Mouse (Mus musculus): ENCODE measurements around the gene Kcnmb3.

DNA sequence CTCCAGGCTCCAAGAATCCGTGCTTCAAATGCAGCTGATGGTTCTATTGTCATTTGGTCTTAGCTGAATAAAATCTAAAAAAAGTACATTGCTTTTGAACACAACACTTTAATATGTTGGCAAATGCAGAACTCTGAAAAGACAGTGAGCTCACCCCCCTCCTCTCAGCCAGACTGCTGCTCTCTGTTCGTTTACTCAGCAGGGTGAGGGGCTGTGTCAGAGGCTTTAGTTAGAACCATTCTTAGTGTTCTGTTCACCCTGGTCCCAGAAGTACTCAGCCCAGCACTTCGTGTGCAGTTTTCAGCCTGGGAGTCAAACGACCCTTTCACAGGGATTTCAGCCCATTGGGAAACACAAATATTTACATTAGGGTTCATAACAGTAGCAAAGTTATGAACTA, 23.6 kb downstream of the Kcnmb3 start:
- no peak for TF ChIP-seq EP300 (IDR thresholded peaks at IDR 0.05; ENCODE audit: insufficient read depth, low read depth, low read length)
- TF ChIP-seq CTCF (IDR thresholded peaks at IDR 0.05; ENCODE audit: low read depth, low read length), result no peak
- TF ChIP-seq POLR2A (IDR thresholded peaks at IDR 0.05; ENCODE audit: insufficient read depth, low read length), result no peak
